Mouse (Mus musculus): ENCODE data around the gene Map2k5.

Map2k5 gene

GRCm38 (mm10) chr9:63146126-63146855 lies 231.4 kb downstream of the Map2k5 start:
- DNase-seq (ENCODE audit: low spot score in 2 of 2): no peak

- no peak for DNase-seq (ENCODE audit: low spot score in 2 of 2)
These were observed 232.2 kb downstream of the Map2k5 start for GRCm38 (mm10) chr9:63145249-63146125.

- DNase-seq (ENCODE audit: low spot score in 2 of 2): no peak
These were observed 233.0 kb downstream of the Map2k5 start for GRCm38 (mm10) chr9:63144502-63145248.

GRCm38 (mm10) chr9:63143641-63144501 lies 233.8 kb downstream of the Map2k5 start:
- DNase-seq (ENCODE audit: low spot score in 2 of 2): no peak

GRCm38 (mm10) chr9:63143227-63143626 lies 234.5 kb downstream of the Map2k5 start:
- DNase-seq (ENCODE audit: low spot score in 2 of 2): no peak

- no peak for DNase-seq (ENCODE audit: low spot score in 2 of 2)
These were observed 235.2 kb downstream of the Map2k5 start for GRCm38 (mm10) chr9:63142335-63143036.

GRCm38 (mm10) chr9:63141641-63142334 lies 235.9 kb downstream of the Map2k5 start:
- DNase-seq (ENCODE audit: low spot score in 2 of 2): no peak

GRCm38 (mm10) chr9:63140211-63140610 lies 237.5 kb downstream of the Map2k5 start:
- no peak for DNase-seq (ENCODE audit: low spot score in 2 of 2)

GRCm38 (mm10) chr9:63139661-63140060 lies 238.0 kb downstream of the Map2k5 start:
- no peak for DNase-seq (ENCODE audit: low spot score in 2 of 2)

GRCm38 (mm10) chr9:63138481-63138967 lies 239.2 kb downstream of the Map2k5 start:
- DNase-seq (ENCODE audit: low spot score in 2 of 2): no peak

GRCm38 (mm10) chr9:63137615-63137915 lies 240.1 kb downstream of the Map2k5 start:
- no peak for DNase-seq (ENCODE audit: low spot score in 2 of 2)

GRCm38 (mm10) chr9:63136756-63137614 lies 240.7 kb downstream of the Map2k5 start:
- no peak for DNase-seq (ENCODE audit: low spot score in 2 of 2)

- no peak for DNase-seq (ENCODE audit: low spot score in 2 of 2)
These were observed 241.5 kb downstream of the Map2k5 start for GRCm38 (mm10) chr9:63136241-63136640.

- DNase-seq (ENCODE audit: low spot score in 2 of 2): no peak
These were observed 241.9 kb downstream of the Map2k5 start for GRCm38 (mm10) chr9:63135801-63136200.

GRCm38 (mm10) chr9:63135356-63135755 lies 242.3 kb downstream of the Map2k5 start:
- DNase-seq (ENCODE audit: low spot score in 2 of 2): no peak

GRCm38 (mm10) chr9:63133659-63134058 lies 244.0 kb downstream of the Map2k5 start:
- no peak for DNase-seq (ENCODE audit: low spot score in 2 of 2)

- peak; percentile 91 to 93 for DNase-seq (ENCODE audit: low spot score in 2 of 2)
These were observed 244.8 kb downstream of the Map2k5 start for GRCm38 (mm10) chr9:63132673-63133601.

Data from urinary bladder, adult 18-20 months (tissue).